Mouse (Mus musculus) midbrain, postnatal 0 days (tissue): ENCODE data around the gene Tspan12. TPM values are rescaled to one million over a fixed set of nuclear protein-coding genes. Genes with fewer than 3 reads are reported as not detected.

Experiments
- ATAC-seq: fragments of 200-750 bp; cut with Nextera tagmentation; 2 replicates; pipeline ENCODE4 v1.8.0; 2017; ENCODE audit warnings: moderate number of reproducible peaks, mild to moderate bottlenecking, moderate TSS enrichment, moderate library complexity; ENCODE audit not compliant: low FRiP score
- DNase-seq: peaks from one replicate; pipeline ENCODE4 v3.0.0-alpha.2; 2015; ENCODE audit warnings: low spot score
- H3K27ac ChIP-seq: fragments of 300-500 bp; sonication (generic); 2 replicates; pipeline ENCODE4 v1.5.1; 2014; ENCODE audit warnings: low read depth, mild to moderate bottlenecking, low read length, mixed read lengths
- H3K27me3 ChIP-seq: fragments of 300-500 bp; sonication (generic); 2 replicates; pipeline ENCODE4 v1.6.1; 2014; ENCODE audit warnings: low read length, control low read depth, mixed read lengths; ENCODE audit not compliant: insufficient read depth
- H3K36me3 ChIP-seq: fragments of 300-500 bp; sonication (generic); 2 replicates; pipeline ENCODE4 v1.6.1; 2014; ENCODE audit warnings: low read length, control low read depth, mixed read lengths; ENCODE audit not compliant: insufficient read depth
- H3K4me1 ChIP-seq: fragments of 300-500 bp; sonication (generic); 2 replicates; pipeline ENCODE4 v1.6.1; 2014; ENCODE audit warnings: mild to moderate bottlenecking, control low read depth, antibody characterized with exemption, low read length, mixed read lengths; ENCODE audit not compliant: insufficient read depth
- H3K4me2 ChIP-seq: fragments of 300-500 bp; sonication (generic); 2 replicates; pipeline ENCODE4 v1.6.1; 2014; ENCODE audit warnings: low read depth, mild to moderate bottlenecking, low read length, mixed read lengths; ENCODE audit not compliant: poor library complexity, severe bottlenecking
- H3K4me3 ChIP-seq: fragments of 300-500 bp; sonication (generic); 2 replicates; pipeline ENCODE4 v1.5.1; 2014; ENCODE audit warnings: low read depth, mild to moderate bottlenecking, low read length, moderate library complexity
- H3K9ac ChIP-seq: fragments of 300-500 bp; sonication (generic); replicated peaks from 2 replicates; pipeline ENCODE4 v1.6.1; 2014; ENCODE audit warnings: mild to moderate bottlenecking, low read length, moderate library complexity, mixed read lengths; ENCODE audit not compliant: poor library complexity, severe bottlenecking
- H3K9me3 ChIP-seq: fragments of 300-500 bp; sonication (generic); 2 replicates; pipeline ENCODE4 v1.6.1; 2016; ENCODE audit warnings: low read length, control low read depth
- CTCF ChIP-seq: IDR thresholded peaks from 2 replicates; pipeline ENCODE4 v1.5.1; 2016; ENCODE audit warnings: antibody characterized with exemption, mild to moderate bottlenecking
- WGBS: fragments of 180-500 bp; shearing (Covaris S2); extraction: QIAGEN DNeasy Blood & Tissue Kit; methylation state at CpG from one replicate; pipeline ENCODE4 v1.1.7; 2014; 5-methylcytosine and 5-hydroxymethylcytosine counted together
- polyA plus RNA-seq: library from polyadenylated mRNA; unstranded; fragments of >200 nt; fragmentation: Nextera tagmentation; extraction: Ambion mirVana; gene quantifications from 2 replicates; pipeline ENCODE4 v1.2.1, GENCODE M21; 2015
- total RNA-seq: library from RNA; depleted of rRNA; stranded (reverse); fragments of >200 nt; gene quantifications from 2 replicates; pipeline ENCODE4 v1.2.3, GENCODE M21; 2014

Tspan12 gene
- total and polyA plus RNA-seq, 2 experiments from 2014 or later = 22.5 to 50.0 TPM

DNA sequence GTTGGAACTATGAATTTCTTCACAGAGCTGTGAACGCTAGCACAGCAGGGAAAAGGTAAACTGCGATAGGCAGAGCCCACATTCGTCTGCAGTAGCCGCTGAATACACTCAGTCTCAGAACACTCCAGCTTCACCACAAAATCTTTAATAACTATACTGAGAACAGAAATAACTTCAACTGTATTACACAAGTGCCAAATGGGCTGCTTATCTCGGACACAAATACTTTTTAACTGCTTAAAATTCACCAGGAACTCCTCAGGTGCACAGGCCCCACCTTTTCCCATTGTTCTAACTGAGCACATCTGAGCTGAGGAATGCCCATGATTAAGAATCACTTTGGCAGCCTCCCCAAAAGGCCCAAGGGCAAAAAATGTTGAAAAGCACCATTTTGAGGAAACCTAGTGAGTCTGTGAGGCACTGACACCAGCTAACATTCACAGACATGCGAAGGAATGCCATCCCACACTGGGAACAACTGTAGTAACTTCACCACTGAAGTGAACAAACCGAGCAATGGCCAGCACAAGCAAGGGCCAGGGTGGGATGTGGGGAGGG lies 47.2 kb downstream of the Tspan12 start:
- no peaks in the 10 kb centered on the region; the same call in 1 of the 2 replicates for H3K36me3 ChIP-seq
- no peaks in the 10 kb centered on the region for H3K9me3 ChIP-seq
- no peak overlapping the region for H3K4me3 ChIP-seq
- H3K4me2 ChIP-seq = no peak overlapping the region
- DNase-seq (no peak), ATAC-seq (no peak)
- H3K27ac ChIP-seq = no peak overlapping the region
- no peaks in the 10 kb centered on the region for H3K27me3 ChIP-seq
- WGBS = 79% methylated on average over 7 of the region's 7 CpGs
- no peaks in the 10 kb centered on the region for H3K4me1 ChIP-seq
- TF ChIP-seq CTCF = no peak
- H3K9ac ChIP-seq = no peak overlapping the region

DNA sequence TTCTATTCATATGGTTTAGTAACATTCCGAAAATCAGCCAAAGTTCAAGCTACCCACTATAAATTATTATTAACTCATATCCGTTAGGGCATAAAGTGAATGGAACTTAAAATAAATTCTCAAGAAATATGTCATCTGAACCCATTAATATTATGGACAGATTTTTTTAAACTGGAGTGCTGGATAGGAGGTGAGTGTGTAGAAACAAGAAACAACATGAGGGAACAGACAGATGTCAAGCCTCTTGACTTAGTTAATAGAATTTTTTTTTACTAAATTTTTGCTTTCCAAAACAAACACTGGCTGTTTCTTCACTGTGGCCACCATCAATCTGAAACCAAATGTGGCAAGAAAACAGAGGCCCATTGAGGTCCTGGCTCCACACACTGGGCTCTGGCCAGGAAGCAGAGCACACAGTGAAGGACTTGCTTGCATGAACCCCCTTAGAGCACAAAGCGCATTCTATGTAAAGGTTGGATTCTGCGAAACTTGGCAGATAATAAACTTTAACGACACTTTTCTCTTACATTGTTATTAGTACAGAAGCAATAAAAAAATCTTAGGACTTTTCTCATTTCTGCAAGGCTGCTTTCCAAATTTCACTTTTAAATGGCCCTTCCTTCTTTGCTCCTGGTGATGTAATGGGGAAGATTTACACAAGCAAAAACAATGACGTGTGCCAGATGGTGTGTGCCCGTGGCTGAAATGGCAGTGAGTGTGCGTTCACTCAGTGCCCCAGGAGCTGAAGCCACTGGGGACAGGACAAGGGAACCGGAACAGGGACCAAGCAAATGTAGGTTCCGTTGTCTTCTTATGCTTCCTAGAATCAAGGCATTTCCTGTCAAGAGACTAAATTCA lies 48.6 kb downstream of the Tspan12 start:
- TF ChIP-seq CTCF = no peak
- Histone ChIP-seq H3K4me2 (no peak overlapping the region), H3K4me3 (no peak overlapping the region), H3K4me1 (no peaks in the 10 kb centered on the region), H3K27me3 (no peaks in the 10 kb centered on the region), H3K9ac (no peak overlapping the region), H3K36me3 (no peaks in the 10 kb centered on the region; the same call in 1 of the 2 replicates), H3K9me3 (no peaks in the 10 kb centered on the region), H3K27ac (no peak overlapping the region)
- 76% methylated on average over 10 of the region's 10 CpGs for WGBS
- ATAC-seq = no peak; the same call in 1 of the 2 replicates
- peak; percentile 43 for DNase-seq

DNA sequence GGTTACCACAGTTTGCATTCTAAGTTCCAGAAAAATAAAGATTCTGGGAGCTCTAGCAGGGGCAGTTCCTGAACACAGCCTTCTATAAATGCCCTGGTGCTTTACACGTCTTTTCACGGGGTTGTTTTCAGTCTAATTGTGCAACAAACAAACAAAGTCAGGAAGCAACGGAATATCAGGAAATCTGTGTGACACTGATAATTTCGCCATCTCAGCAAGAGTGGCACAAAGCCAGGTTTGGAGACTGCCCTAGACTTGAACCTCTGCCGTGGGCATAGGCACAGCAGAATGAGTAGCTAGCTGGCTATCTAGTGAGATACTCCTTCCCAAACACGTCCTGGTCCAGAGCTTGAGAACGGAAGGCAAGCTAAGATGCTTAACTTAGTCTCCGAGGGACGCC lies 53.7 kb downstream of the Tspan12 start:
- no peaks in the 10 kb centered on the region for H3K9me3 ChIP-seq
- TF ChIP-seq CTCF = no peak
- H3K36me3 ChIP-seq = no peaks in the 10 kb centered on the region
- H3K27me3 ChIP-seq = no peaks in the 10 kb centered on the region
- H3K4me3 ChIP-seq = no peak overlapping the region
- H3K4me2 ChIP-seq = no peak overlapping the region
- no peaks in the 10 kb centered on the region for H3K4me1 ChIP-seq
- H3K27ac ChIP-seq = no peak overlapping the region
- WGBS = 91% methylated on average over 9 of the region's 9 CpGs
- no peak for DNase-seq
- no peak for ATAC-seq
- H3K9ac ChIP-seq = no peak overlapping the region

DNA sequence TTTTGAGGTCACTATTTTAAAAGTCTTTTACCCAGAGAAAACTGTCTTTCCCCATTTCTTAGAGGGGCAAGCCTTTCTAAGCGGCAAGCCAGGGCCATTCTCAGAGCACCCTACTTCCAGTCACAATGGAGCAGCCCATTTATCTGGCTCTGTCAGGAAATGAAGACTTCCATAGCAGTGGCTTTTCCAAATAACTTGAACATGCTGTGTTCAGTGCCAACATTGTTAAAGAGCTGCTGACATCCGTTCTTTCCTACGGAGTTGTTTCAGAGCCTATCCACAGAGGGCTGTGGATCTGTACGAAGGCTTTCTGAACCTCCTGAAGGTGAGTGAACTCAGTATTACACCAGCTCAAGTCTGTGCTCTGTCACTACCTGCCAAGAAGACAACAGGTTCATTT lies 55.2 kb downstream of the Tspan12 start:
- ATAC-seq = no peak
- Histone ChIP-seq H3K27me3 (no peaks in the 10 kb centered on the region), H3K9me3 (no peaks in the 10 kb centered on the region), H3K36me3 (no peaks in the 10 kb centered on the region), H3K9ac (no peak overlapping the region), H3K4me3 (no peak overlapping the region), H3K4me2 (no peak overlapping the region), H3K27ac (no peak overlapping the region), H3K4me1 (no peaks in the 10 kb centered on the region)
- 89% methylated on average over 4 of the region's 4 CpGs for WGBS
- no peak for DNase-seq
- no peak for TF ChIP-seq CTCF

DNA sequence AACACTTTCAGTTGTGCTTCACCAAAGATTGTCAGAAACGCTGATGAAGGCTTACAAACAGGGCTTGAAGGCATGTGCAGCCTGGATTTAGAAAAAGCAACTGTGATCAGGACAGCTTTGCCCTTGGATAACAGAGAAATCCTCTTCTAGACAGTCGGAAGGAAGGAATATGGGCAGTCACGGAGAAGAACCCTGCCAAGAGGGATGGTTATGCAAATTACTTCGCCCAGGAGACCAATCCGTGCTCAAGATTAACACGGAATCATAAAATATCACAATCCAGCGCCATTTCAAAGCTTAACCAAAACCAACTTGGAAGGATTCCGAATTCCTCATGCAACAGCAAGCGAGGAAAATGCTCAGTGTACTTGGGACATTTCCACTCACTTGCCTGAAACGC lies 55.9 kb downstream of the Tspan12 start:
- H3K9me3 ChIP-seq = no peaks in the 10 kb centered on the region

DNA sequence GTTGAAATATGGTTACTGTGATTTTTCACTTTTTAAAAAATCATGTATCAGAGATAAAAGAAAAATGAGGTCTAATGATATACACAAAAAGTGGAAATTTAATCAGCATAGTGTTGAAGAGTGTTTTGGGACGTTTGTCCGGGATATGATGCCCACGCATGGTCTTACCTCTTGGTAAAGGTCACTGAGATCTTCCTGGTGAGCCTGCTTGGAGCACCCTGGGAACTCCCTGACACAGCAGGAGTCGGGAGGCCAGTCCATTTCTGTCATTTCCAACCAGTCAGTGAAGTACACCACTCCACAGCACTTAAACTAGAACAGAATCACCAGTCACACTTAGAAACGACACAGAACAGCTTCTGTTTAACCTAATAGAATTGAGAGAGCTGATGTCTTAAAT lies 56.9 kb downstream of the Tspan12 start:
- Histone ChIP-seq H3K36me3 (no peaks in the 10 kb centered on the region), H3K9me3 (no peaks in the 10 kb centered on the region), H3K27ac (no peak overlapping the region), H3K4me3 (no peak overlapping the region), H3K4me2 (no peak overlapping the region), H3K9ac (no peak overlapping the region), H3K4me1 (no peaks in the 10 kb centered on the region), H3K27me3 (no peaks in the 10 kb centered on the region)
- ATAC-seq = no peak
- no peak for DNase-seq
- WGBS = 81% methylated on average over 5 of the region's 5 CpGs
- TF ChIP-seq CTCF = no peak

More for the DNA sequence above, 55.9 kb downstream of the Tspan12 start:
- Histone ChIP-seq H3K4me1 (no peaks in the 10 kb centered on the region), H3K4me3 (no peak overlapping the region), H3K9ac (no peak overlapping the region), H3K27me3 (no peaks in the 10 kb centered on the region), H3K36me3 (no peaks in the 10 kb centered on the region), H3K4me2 (no peak overlapping the region), H3K27ac (no peak overlapping the region)
- DNase-seq (no peak), ATAC-seq (no peak)
- whole genome bisulfite sequencing = 66% methylated on average over 10 of the region's 10 CpGs
- TF ChIP-seq CTCF = no peak
